Mouse (Mus musculus): Measurements from ENCODE around the gene Scimp.
"Not testable (repeated sequence)": the region's sequence is repeated elsewhere in the genome, so short reads cannot be mapped to it uniquely, and the experiment has no call there.

Gene Scimp

DNA sequence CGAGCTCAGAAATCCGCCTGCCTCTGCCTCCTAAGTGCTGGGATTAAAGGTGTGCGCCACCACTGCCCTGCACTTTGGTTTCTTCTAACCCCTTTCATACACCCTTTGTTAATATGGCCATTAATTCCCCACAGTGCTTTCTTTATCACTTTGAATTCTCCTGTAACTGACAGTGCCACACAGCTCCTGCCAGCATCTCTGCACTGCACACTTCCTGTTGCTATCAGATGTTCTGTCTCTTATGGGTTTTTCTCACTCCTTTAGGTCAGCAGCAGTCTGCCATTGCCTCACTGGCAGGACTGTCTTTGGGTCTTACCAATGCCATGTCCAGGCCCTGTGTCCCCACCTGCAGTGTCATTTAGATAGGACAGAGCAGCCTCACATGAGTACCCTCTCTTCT, 41.6 kb downstream of the Scimp start:
- no peak for DNase-seq (ENCODE audit: low read depth, low spot score)

DNA sequence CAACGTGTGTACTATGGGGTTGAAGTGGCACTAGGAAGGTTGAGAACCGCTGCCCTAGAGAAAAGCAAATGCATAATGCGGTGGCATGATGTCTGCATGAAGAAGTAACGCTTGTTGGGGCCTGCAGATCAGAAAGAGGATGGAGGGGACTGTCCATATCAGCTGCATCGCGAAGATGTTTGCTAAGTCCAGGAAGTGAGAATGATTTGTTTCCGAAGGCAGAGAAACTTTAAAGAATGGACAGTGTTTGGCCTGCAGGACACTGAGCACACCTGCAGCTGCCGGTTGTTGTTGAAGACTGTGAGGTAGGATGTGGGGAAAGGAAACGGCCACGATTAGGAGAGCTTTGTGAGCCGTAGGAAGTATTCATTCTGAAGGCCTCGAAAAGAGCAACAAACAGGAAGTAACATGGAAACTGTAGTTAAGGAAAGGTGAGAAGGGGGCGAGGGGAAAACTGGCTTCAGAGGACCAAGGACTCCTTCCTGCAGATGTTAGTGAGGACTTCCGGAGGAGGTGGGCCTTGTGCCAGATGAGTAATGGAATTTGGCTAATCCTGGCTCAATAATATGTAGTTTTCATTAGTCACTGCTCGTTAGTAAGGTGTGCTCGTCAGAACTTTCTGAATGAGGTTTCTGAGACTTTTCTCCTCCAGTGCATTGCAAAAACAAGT, 46.5 kb downstream of the Scimp start:
- DNase-seq (ENCODE audit: low read depth, low spot score) = no peak

DNA sequence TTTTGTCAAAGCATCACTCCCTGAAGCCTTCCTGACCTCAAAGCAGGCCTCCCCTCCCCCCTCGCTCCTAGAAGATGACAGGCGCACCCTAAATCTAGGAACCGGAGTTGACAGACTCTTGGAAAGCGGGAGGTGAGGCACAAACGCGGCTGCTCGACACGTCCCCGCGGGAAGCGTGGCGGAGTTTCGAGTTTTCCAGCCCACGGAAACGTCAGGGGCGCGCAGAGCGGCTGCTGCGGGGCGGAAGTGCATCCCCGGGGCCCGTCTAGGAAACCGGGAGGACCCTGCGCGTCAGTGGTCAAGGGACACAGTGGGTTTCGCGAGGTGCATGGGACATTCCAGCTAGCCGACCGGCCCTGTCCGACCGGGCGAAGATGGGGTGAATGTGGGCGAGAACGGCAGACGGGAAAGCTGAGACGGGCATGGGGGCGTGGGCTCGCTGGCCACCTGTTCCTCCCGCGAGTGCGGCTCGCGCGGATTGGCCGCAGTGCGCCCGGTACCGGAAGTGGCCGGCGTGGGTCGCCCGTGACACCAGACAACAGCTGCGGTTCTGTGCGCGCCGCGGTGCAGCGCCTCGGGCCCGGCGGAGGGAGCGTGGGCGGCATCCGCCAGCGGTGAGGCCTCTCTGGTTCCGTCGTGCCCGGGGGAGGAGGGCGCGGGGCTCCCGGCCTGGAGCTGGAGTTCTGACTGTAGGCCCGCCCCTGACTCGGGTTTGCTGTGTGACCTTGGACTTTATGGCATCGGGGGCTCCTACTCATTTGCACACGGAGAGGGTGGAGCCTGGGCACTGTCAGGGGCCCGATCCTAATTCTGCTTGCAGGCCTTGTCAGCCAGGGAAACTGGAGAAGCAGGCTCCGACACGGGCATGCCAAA, 48.2 kb downstream of the Scimp start, which contains the start of gene Zfp3:
Gene Zfp3 (plus strand): TSS at position 274 of the 873 bp plus-strand sequence.
- peak; percentile 78 for DNase-seq (ENCODE audit: low read depth, low spot score)

DNA sequence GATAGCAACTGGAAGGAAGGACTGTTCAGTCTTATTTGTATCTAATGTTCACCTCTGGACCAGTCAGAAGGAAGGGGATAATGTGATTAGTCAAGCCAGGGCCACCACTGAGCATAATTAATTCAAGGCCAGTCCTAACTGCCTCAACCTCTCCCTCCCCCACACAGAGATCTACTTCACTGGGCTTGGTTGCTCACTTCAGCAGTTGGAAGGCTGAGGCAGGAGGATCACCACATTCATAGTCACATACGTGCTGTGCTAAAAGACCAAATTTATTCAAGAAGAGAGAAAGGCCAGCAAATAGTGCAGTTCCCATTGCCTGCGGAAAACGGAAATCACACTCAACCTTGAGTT, 48.8 kb downstream of the Scimp start:
- peak; percentile 73 for DNase-seq (ENCODE audit: low read depth, low spot score)

DNA sequence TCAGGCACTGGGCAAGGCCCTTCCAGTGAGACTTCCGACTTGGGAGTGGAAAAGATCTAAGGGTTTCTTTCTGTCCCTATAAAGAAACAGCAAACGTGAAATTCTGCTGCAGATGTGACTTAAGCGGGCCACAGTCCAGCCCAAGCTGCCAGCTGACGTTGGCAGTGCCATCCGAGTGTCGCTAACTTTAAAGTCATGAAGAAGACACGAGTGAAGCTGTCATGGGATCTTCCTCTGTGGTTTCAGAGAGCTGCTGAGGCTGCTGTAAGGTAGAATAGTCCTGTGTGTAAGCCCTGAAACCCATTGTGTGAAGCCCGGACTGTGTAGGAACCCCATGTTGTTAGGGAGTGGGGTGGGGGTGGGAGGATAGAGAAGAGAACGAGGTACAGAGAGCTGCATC, 49.7 kb downstream of the Scimp start:
- no peak for DNase-seq (ENCODE audit: low read depth, low spot score)

DNA sequence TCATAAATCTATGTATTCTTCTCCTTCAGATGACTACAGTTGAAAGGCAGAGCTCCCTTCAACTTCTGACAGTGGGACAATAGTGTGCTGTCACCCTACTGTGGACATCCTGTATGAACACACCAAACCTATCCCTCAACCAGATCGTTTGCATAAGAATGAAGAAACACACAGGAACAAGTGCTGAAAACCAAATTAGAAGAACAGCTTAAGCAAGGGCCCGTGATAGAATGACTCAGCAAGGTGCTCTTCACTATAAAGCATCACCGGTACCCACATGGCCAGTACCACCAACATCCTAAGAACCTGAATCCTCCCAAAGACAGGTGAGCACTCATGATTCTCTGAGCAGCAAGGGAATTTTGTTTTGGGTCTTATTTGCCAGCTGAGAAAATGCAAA, 51.9 kb downstream of the Scimp start:
- not testable (repeated sequence) for DNase-seq (ENCODE audit: low read depth, low spot score)

DNA sequence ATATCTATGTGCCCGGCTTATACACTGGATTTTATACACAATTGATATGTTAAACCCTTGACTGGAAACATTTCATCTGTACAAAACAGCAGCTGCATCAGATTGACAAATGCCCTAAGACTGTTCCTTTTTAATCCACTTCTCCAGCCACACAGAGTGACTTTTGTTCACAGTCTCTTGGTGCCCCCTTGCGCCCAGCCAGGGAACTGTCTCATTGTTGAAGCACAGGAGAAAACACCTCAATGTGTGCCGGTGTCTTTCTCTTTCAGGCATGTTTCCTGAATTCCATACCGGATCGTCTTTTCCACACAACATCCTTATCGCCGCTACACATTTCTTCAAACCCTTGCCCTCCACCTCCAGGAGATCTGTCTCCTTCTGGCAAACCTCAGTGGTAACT, 56.7 kb downstream of the Scimp start:
- DNase-seq (ENCODE audit: low read depth, low spot score) = peak; percentile 78

DNA sequence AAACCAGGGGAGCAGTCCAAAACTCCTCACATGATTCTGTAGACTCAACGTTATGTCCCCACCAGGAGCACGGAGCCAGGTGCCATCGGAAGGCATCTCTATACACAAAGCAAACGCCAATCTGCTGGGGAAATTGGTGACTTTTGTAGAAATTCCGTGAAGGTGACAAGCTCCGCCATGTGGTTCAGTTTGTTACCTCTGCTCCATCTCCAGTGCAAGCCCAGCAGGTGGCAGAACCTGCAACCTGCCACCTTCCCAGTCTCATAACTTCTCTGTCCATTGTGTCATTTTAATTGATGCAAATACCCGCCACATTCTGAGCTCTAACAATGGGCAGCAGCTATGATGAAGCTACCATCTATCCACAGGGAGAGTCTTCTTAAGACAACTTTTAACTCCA, 57.4 kb downstream of the Scimp start:
- peak; percentile 25 for DNase-seq (ENCODE audit: low read depth, low spot score)

DNA sequence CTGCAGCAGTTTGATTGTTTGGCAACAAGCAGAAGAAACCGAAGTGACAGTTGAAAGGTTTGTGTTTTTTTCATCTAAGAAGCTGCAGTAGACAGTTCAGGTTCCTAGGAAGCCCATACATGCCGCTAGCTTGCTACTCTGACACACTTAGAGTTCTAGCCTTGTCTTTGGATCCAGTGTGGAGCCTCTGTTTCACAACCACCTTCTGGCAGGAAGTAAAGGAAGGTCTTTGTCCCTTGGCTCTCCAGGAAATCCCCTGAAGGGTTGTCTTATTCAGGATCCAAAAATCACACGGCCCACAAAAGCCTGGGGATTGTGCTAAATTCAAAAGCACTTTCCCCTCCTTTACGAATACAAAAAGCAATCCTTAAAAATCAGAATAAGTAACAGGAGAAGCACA, 57.9 kb downstream of the Scimp start:
- no peak for DNase-seq (ENCODE audit: low read depth, low spot score)

DNA sequence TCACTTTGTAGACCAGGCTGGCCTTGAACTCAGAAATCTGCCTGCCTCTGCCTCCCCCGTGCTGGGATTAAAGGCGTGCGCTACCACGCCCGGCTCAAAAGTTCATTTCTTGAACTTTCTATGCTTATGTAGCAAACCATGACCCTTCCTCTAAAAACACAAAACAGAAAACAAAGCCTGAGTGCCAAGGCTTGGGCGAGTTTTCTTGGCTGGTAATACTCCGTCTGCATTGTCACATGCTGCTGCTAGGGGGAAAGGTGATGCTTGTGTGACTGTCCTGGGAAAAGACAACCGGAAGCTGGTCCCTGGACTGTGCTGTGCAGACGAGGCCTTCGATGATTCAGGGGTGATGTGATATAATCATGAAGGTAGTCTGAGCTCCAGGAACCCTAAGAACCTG, 59.2 kb downstream of the Scimp start:
- no peak for DNase-seq (ENCODE audit: low read depth, low spot score)

DNA sequence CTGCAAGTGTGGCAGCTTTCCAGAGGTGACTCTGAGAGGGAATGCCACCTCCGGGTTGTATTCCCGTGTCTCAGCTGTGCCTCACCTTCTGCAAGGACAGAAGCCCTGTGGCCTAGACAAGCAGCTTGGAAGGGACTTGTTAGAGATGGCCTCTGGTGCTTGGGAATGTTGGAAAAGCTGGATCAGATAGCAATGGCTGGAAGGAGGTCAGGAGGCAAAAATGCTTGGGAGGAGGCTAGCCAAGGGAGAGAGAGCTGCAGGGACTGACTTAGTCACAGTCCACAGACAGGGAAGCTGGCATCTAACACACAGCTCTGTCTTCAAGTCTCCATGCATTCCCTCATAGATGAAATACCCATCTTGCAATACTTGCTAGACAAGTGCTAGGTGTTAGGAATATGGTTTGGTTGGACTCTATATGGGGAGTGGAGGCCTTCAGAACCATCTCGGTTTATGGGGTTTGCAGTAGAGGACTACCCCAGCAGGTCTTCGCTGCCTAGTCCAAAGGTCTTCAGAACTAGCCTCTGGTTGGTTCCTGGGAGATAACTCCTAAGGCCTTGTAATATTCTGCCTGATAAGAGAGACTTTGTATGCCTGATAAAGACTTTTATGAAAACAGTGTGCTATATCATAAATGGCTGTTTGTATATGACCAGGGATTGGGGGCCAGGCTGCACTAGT, 59.9 kb downstream of the Scimp start:
- DNase-seq (ENCODE audit: low read depth, low spot score) = no peak

DNA sequence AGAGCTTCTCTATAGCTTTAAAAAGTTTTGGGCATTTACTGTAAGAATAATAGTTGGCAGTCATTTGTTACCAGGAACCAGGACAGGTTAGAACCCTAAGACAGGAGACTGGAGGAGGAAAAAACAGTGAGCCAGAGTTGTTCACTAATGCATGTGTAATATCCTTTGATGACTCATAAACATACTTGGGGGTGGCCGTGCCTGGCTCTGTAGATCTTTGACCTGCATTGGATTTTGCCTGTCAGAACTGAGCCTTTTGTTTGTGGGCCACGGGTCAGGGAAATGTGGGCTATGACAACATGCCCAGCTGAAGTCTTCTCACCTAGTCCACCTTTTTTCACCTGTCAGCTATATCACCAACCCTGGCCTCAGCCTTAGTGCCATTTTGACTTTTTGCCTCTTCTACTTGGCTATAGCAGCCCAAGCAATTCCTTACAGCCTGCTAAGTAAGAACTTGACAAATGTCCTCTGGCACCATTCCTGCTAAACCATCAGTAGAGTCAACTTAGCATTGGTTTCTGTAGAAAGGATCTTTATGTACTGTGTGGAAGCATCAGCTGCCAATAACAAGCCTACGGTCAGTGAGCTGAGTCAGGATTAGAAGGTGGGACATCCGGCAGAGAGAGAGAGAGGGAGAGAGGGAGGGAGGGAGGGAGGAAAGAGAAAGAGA, 64.4 kb downstream of the Scimp start:
- DNase-seq (ENCODE audit: low read depth, low spot score) = no peak

DNA sequence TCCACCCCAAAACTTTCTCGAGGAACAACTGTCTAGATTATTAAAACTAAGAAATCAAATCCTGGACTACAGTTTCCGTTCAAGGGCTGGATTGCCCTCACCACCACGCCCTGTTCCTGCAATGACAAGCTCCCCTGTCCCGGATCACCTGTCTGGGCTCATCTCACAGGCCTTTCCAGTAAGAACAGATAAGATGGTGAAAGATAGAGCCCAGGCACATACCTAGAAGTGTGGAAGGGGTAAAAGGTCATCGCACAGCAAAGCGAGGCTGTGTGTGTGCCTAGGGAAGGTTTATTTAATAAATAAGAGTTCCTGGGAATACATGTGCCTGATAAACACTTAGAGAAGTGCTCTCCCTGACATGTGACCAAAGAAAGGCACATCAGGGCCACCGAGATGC, 66.8 kb downstream of the Scimp start:
- DNase-seq (ENCODE audit: low read depth, low spot score) = no peak

DNA sequence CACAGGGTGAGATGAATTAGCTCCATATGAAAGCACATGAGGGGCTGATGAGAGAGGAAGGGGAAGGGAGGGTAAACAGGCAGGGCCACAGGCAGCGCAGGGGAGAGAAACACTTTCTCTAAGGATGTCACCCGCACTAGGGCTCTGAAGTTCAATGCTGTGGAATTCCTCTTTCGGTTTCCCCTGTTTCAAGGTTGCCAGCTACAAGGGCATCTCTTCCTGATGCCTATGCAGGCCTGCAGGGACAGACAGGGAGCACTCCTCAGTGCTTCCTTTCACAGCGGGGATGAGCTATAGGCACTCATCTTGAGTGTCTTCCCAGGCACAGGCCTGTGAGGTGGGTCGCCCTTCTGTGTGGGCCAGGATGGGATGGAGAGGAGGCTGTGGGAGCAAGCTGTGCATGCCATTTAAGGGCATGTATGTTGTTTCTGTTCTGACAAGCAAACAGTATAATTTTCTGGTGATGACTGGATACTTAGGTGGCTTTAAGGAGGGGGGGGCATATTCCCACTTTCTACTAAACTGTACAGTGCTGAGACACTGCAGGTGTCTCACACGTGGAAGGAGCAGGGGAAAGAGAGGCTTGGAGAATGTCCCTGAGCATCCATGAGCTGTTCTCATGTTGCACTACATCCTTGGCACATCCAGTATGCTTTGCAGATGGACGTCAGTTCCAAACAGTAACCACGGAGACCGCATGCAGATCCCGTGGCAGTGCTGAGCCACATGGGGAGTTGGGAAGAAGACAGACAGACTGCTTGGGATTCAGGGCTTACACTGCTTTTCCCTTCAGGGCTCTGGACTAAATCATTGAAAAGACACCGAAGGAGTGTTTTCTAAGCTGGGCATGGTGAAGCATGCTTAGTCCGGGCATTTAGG, 69.6 kb downstream of the Scimp start:
- no peak for DNase-seq (ENCODE audit: low read depth, low spot score)

DNA sequence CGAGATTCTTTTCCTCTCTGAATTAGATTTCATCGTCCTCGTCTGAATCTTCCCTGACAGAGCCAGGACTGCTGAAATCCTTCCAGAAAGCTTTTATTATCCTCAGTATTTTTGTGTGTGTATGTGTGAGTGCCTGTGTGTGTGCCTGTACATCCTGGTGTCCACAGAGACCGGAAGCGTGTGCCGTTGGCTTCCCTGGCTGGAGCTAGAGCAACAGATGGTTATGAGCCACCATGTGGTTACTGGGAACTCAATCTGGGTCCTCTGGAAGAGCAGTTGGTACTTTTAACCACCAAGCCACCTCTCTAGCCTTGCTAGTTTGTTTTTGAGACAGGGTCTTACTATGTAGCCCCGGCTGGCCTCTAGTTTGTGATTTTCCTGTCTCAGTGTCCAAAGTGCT, 70.3 kb downstream of the Scimp start:
- DNase-seq (ENCODE audit: low read depth, low spot score) = no peak

DNA sequence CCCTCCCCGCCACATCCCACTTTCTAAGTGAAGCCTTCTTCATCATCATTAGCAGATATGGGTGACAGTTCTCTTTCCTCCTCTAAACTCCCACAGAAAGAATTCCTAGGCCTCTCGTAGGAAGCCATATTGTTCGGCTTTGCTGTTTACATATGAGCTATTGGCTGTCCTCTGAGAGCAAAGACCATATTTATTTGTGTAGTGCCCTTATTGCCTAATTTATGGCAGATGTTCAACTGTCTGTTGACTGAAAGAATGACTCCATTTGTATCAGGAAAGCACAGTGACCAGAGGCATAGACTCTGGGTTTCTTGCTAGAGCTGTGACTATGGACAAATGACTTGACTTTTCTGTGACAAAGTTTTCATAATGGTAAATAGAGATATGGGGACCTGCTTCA, 70.8 kb downstream of the Scimp start:
- no peak for DNase-seq (ENCODE audit: low read depth, low spot score)

Data from ES-CJ7 (cell line).